Mouse (Mus musculus) brain, embryonic 14.5 days (tissue): ENCODE results near the gene Robo4.

Experiments used
- CTCF ChIP-seq: fragments of 200-500 bp; IDR thresholded peaks from 2 replicates; pipeline ENCODE4 v1.5.1; 2012; ENCODE audit warnings: inconsistent platforms, mild to moderate bottlenecking, moderate library complexity, borderline replicate concordance; ENCODE audit not compliant: insufficient read depth, insufficient read length; ENCODE audit errors: extremely low read depth
- POLR2A ChIP-seq: fragments of 200-500 bp; IDR thresholded peaks from 2 replicates; pipeline ENCODE4 v1.6.1; 2012; ENCODE audit warnings: mild to moderate bottlenecking, inconsistent platforms, borderline replicate concordance; ENCODE audit not compliant: poor library complexity, insufficient read depth, insufficient read length, severe bottlenecking; ENCODE audit errors: extremely low read depth

- TF ChIP-seq POLR2A (no peak), CTCF (no peak)
These were observed 1.3 kb downstream of the Robo4 start for GRCm38 (mm10) chr9:37403011-37403410.
